Mouse (Mus musculus) neural tube, embryonic 15.5 days (tissue): ENCODE data around the gene Gm20219. TPM values are rescaled to one million over a fixed set of nuclear protein-coding genes. Genes with fewer than 3 reads are reported as not detected.
A peak's percentile ranks its signal among the peaks of the same experiment; 100 is the strongest.
"Not testable (repeated sequence)": the region's sequence is repeated elsewhere in the genome, so short reads cannot be mapped to it uniquely, and the experiment has no call there.

Source experiments
- ATAC-seq: fragments of 200-750 bp; cut with Nextera tagmentation; 2 replicates; pipeline ENCODE4 v1.8.0; 2017; ENCODE audit warnings: mild to moderate bottlenecking, moderate TSS enrichment, moderate library complexity; ENCODE audit not compliant: low FRiP score
- H3K27ac ChIP-seq: fragments of 300-500 bp; sonication (generic); replicated peaks from 2 replicates; pipeline ENCODE4 v1.5.1; 2015; ENCODE audit warnings: mild to moderate bottlenecking, inconsistent platforms
- H3K27me3 ChIP-seq: fragments of 300-500 bp; sonication (generic); replicated peaks from 2 replicates; pipeline ENCODE4 v1.6.1; 2015; ENCODE audit warnings: inconsistent platforms
- H3K36me3 ChIP-seq: fragments of 300-500 bp; sonication (generic); 2 replicates; pipeline ENCODE4 v1.6.1; 2015; ENCODE audit warnings: inconsistent platforms
- H3K4me1 ChIP-seq: fragments of 300-500 bp; sonication (generic); 2 replicates; pipeline ENCODE4 v1.6.1; 2015; ENCODE audit warnings: inconsistent platforms
- H3K4me2 ChIP-seq: fragments of 300-500 bp; sonication (generic); 2 replicates; pipeline ENCODE4 v1.6.1; 2015; ENCODE audit warnings: inconsistent platforms, mild to moderate bottlenecking, moderate library complexity
- H3K4me3 ChIP-seq: fragments of 300-500 bp; sonication (generic); replicated peaks from 2 replicates; pipeline ENCODE4 v1.5.1; 2015; ENCODE audit warnings: mild to moderate bottlenecking, inconsistent platforms
- H3K9ac ChIP-seq: fragments of 300-500 bp; sonication (generic); replicated peaks from 2 replicates; pipeline ENCODE4 v1.6.1; 2015; ENCODE audit warnings: mild to moderate bottlenecking, inconsistent platforms
- H3K9me3 ChIP-seq: fragments of 300-500 bp; sonication (generic); replicated peaks from 2 replicates; pipeline ENCODE4 v1.6.1; 2016; ENCODE audit warnings: inconsistent platforms
- whole genome bisulfite sequencing: fragments of 180-500 bp; shearing (Covaris S2); methylation state at CpG from one replicate; pipeline ENCODE4 v1.1.7; 2015; ENCODE audit warnings: mixed read lengths; 5-methylcytosine and 5-hydroxymethylcytosine counted together
- polyA plus RNA-seq: library from polyadenylated mRNA; unstranded; fragments of >200 nt; fragmentation: Nextera tagmentation; extraction: Ambion mirVana; gene quantifications from 2 replicates; pipeline ENCODE4 v1.2.1, GENCODE M21; 2015

Gm20219 gene
- polyA plus RNA-seq, 1 experiment from 2014 or later, result 0.95 TPM

GRCm38 (mm10) chr17:56510473-56510969, 43.7 kb downstream of the Gm20219 start:
- Histone ChIP-seq H3K9ac (no peak overlapping the region), H3K27ac (0 out of 2 replicates have a peak overlapping the region, but pooled peaks have one; percentile 24), H3K4me1 (peaks cover 49% of the 10 kb centered on the region), H3K36me3 (no peaks in the 10 kb centered on the region), H3K4me3 (no peak overlapping the region), H3K9me3 (no peaks in the 10 kb centered on the region), H3K4me2 (peak overlapping the region; percentile 51), H3K27me3 (peaks cover 34% of the 10 kb centered on the region)
- WGBS, result 25% methylated on average over 27 of the region's 27 CpGs
- ATAC-seq, result no peak

DNA sequence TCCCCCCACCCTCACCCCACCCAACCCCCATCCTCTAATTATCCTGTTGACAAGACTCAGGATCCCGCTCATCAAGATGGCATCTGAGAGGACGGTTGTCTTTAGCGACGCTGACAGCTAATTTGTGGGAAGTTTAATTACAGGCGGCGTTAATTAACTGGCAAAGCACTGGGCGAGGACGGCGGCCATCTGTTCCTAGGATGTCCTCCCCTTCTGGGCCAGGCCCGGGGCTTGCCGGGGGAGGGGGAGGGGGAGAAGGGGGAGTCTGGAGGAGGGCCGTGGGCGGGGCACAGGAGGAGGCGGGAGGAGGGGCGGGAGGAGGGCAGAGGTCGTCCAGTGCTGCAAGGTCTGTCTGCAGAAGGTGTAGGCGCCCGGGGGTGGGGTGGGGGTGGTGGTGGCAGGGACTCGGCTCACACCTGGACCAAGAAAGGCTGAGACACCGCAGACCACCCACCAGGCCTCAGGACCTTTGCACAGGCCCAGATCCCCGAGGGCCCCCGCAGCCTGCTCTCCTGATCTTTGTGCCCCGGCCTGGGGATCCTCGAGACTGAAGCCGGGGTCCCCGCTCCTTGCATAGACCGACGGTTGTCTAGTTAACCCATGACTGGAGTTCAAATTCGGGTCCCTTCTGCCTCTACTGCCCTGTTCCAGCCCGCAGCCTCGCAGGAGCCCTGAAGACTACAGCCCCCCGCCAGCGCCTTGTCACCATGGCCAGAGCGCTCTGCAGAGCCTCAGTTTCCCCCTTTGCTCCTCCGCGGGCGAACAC, 44.3 kb downstream of the Gm20219 start:
- H3K4me1 ChIP-seq, result peaks cover 46% of the 10 kb centered on the region
- no peak overlapping the region for H3K4me3 ChIP-seq
- H3K27ac ChIP-seq, result peak overlapping the region; percentile 48; the same call in 1 of the 2 replicates
- H3K9me3 ChIP-seq, result no peaks in the 10 kb centered on the region
- no peak for ATAC-seq
- H3K4me2 ChIP-seq, result peak overlapping the region; percentile 30
- H3K36me3 ChIP-seq, result no peaks in the 10 kb centered on the region
- H3K27me3 ChIP-seq, result peaks cover 34% of the 10 kb centered on the region
- WGBS, result 6% methylated on average over 30 of the region's 37 CpGs
- H3K9ac ChIP-seq, result no peak overlapping the region

DNA sequence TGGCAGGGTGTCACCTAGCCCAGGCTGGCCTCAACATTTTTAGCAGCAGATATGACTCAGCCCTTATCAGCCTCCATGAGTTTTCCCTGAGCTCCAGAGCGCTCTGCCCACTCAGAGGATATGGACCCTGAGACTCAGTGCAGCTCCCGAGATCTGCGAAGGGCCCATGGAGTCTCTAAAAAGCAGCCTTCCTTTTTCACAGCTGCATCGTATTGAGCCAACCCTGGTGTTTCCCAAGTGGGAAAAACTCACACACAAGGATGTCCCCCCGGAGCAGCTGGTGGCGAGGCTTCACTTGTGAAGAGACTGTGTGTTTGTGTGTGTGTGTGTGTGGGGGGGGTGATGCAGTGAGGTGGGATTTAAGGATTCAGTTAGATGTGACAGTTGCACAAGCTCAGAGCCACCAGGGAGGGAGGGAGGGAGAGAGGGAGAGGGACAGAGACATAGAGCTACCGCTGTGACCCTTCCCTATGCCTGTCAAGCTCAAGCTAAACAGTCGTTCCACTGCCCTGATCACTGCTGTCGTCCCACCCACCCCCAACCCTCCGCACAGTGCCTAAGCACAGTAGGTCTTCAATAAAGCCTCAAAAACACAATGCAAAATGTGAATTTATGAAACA, 45.1 kb downstream of the Gm20219 start:
- Histone ChIP-seq H3K4me3 (no peak overlapping the region), H3K9me3 (no peaks in the 10 kb centered on the region), H3K4me2 (peak overlapping the region; percentile 30), H3K36me3 (no peaks in the 10 kb centered on the region), H3K27me3 (peaks cover 34% of the 10 kb centered on the region), H3K9ac (no peak overlapping the region), H3K4me1 (peaks cover 45% of the 10 kb centered on the region), H3K27ac (peak overlapping the region; percentile 48; the same call in 1 of the 2 replicates)
- WGBS, result 37% methylated on average over 10 of the region's 10 CpGs
- no peak for ATAC-seq

DNA sequence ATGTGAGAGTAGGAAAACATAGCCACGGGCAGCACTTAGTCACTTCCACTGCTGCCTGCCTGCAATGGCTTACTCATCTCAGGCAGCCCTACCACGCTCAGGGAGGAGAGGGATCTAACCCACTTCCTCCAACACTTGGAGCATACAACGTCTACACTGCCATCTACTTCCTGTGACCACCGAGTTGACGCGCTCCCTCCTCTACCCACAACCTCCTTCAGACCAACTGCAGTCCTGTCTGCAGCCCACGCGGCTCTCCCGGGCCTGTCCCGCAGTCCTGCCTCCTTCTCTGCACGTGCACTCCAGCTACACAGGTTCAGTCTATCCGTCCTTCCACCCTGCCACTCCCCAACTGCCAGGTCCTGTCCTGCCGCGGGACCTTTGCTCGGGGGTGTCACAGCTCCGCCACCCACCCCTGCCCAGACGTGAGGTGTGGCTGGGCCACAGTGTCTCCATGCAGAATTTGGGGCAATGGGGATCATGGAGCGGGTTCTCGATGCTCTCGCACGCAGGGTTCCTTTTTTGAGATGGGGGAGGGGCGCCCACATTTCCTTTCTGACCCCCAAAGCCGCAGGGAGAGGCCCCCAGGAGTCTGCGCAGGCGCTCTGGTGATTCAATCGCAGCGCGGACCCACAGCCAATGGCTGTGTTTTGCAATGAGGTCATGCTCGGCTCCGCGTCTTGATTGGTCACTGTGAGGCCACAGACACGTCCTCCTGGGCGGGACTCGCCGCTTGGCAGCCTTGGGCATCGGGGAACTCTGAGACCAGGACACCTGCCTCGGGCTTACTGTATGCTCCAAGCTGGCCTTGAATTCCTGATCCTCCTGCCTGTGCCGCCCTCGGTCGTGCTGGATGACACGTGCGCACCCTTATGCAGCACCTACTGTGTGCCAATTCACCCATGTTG, 46.8 kb downstream of the Gm20219 start:
- H3K4me3 ChIP-seq, result peak overlapping the region; percentile 58
- H3K9me3 ChIP-seq, result no peaks in the 10 kb centered on the region
- no peaks in the 10 kb centered on the region for H3K36me3 ChIP-seq
- H3K9ac ChIP-seq, result peak overlapping the region; percentile 83
- H3K27me3 ChIP-seq, result peaks cover 26% of the 10 kb centered on the region
- peak; percentile 94 for ATAC-seq
- peak overlapping the region; percentile 95 for H3K27ac ChIP-seq
- peaks cover 47% of the 10 kb centered on the region for H3K4me1 ChIP-seq
- H3K4me2 ChIP-seq, result peak overlapping the region; percentile 95
- 1% methylated on average over 41 of the region's 42 CpGs for WGBS

- Histone ChIP-seq H3K4me3 (peak overlapping the region; percentile 58), H3K27ac (peak overlapping the region; percentile 95), H3K36me3 (no peaks in the 10 kb centered on the region), H3K9ac (peak overlapping the region; percentile 83), H3K9me3 (no peaks in the 10 kb centered on the region), H3K4me1 (peaks cover 52% of the 10 kb centered on the region), H3K4me2 (peak overlapping the region; percentile 95), H3K27me3 (peaks cover 18% of the 10 kb centered on the region)
- ATAC-seq, result no peak
- 57% methylated on average over 15 of the region's 15 CpGs for WGBS
Observed at GRCm38 (mm10) chr17:56506417-56507065, 47.6 kb downstream of the Gm20219 start.

DNA sequence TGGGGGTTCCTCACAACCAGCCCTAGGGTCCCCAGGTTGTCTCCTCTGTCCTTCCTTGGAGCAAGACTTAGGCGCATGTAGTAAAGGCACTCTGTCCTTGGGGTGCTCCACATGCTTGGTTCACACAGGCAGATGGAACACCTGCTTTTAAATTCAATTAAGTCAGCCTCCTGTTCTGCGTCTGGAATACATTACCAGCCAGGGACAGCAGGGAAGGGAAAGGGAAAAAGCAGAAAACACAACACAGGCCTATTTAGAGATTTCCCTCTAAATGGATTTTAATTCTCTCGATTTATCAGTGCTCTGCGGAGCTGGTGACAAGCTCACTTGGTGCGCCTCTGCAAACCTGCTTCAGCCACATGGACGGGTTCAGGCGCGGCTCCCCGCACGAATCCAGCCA, 48.8 kb downstream of the Gm20219 start:
- H3K9ac ChIP-seq, result no peak overlapping the region
- no peak overlapping the region for H3K4me2 ChIP-seq
- H3K9me3 ChIP-seq, result no peaks in the 10 kb centered on the region
- H3K27ac ChIP-seq, result 0 out of 2 replicates have a peak overlapping the region, but pooled peaks have one; percentile 9
- no peaks in the 10 kb centered on the region for H3K36me3 ChIP-seq
- 66% methylated on average over 10 of the region's 10 CpGs for WGBS
- H3K4me1 ChIP-seq, result peaks cover 41% of the 10 kb centered on the region
- no peak for ATAC-seq
- peaks cover 6% of the 10 kb centered on the region for H3K27me3 ChIP-seq
- H3K4me3 ChIP-seq, result no peak overlapping the region

DNA sequence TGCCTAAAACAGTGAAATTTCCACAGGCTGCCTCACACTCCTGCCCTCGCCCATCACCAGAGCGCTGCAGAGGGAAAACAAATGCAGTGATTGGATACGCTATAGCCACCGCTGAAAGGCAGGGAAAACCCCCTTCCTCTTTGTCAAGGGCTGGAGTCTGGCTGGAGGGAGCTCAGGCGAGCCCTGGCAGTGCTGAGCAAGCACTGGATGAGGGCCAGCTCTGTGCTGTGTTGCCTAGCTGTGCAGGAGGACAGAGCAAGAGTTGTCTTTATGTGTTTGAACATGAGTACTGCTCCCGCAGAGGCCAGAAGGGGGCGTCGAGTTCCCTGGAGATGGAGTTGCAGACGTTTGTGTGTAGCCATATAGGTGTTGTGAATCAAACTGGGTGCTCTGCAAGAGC, 51.7 kb downstream of the Gm20219 start:
- no peak overlapping the region for H3K9ac ChIP-seq
- H3K4me3 ChIP-seq, result no peak overlapping the region
- whole genome bisulfite sequencing, result 22% methylated on average over 9 of the region's 9 CpGs
- no peaks in the 10 kb centered on the region for H3K27me3 ChIP-seq
- peak; percentile 53 for ATAC-seq
- H3K36me3 ChIP-seq, result no peaks in the 10 kb centered on the region
- H3K4me1 ChIP-seq, result peaks cover 36% of the 10 kb centered on the region
- H3K4me2 ChIP-seq, result no peak overlapping the region
- H3K9me3 ChIP-seq, result no peaks in the 10 kb centered on the region
- H3K27ac ChIP-seq, result peak overlapping the region; percentile 57

- 41% methylated on average over 2 of the region's 2 CpGs for WGBS
- H3K4me2 ChIP-seq, H3K9ac ChIP-seq, H3K27me3 ChIP-seq, H3K36me3 ChIP-seq, H3K9me3 ChIP-seq, ATAC-seq, H3K4me3 ChIP-seq: not testable (repeated sequence)
- Histone ChIP-seq H3K27ac (peak overlapping the region; percentile 57), H3K4me1 (peaks cover 33% of the 10 kb centered on the region)
Observed at GRCm38 (mm10) chr17:56501635-56502400, 52.4 kb downstream of the Gm20219 start.
